Mouse (Mus musculus) monocyte, adult 5-6 weeks (primary cell): Measurements from ENCODE around the gene Golph3l. TPM values are rescaled to one million over a fixed set of nuclear protein-coding genes. Genes with fewer than 3 reads are reported as not detected.
"Not testable (repeated sequence)": the region's sequence is repeated elsewhere in the genome, so short reads cannot be mapped to it uniquely, and the experiment has no call there.

ENCODE experiments used
- ATAC-seq: fragments of 153-309, 156-312 bp; replicated peaks from 2 replicates; pipeline ENCODE4 v1.8.0; 2017; ENCODE audit warnings: mild to moderate bottlenecking; ENCODE audit not compliant: low TSS enrichment, insufficient number of reproducible peaks, severe bottlenecking, poor library complexity, low FRiP score
- total RNA-seq: library from RNA; stranded (forward); fragments of 200-1000, 200-491, 200-594 nt; gene quantifications from 3 replicates; pipeline ENCODE4 v1.2.3, GENCODE M21; 2017

Golph3l gene
- total RNA-seq, 1 experiment from 2014 or later, result 26.6 TPM

GRCm38 (mm10) chr3:95622421-95622820 lies 33.7 kb downstream of the Golph3l start:
- not testable (repeated sequence) for ATAC-seq

GRCm38 (mm10) chr3:95623551-95623950 lies 34.8 kb downstream of the Golph3l start:
- ATAC-seq, result no peak

GRCm38 (mm10) chr3:95623991-95624515 lies 35.3 kb downstream of the Golph3l start:
- not testable (repeated sequence) for ATAC-seq

GRCm38 (mm10) chr3:95624628-95625503 lies 36.1 kb downstream of the Golph3l start, which contains the start of gene Ensa:
Ensa (plus strand) TSS chr3:95624993.
- peak; percentile 97 for ATAC-seq

- ATAC-seq, result no peak
Measured at GRCm38 (mm10) chr3:95627763-95628162, 39.0 kb downstream of the Golph3l start.

- ATAC-seq, result no peak
Measured at GRCm38 (mm10) chr3:95629755-95630154, 41.0 kb downstream of the Golph3l start.

- ATAC-seq, result peak; percentile 44; the same call in 1 of the 2 replicates
Measured at GRCm38 (mm10) chr3:95630856-95631255, 42.1 kb downstream of the Golph3l start.

- no peak for ATAC-seq
Measured at GRCm38 (mm10) chr3:95631304-95631703, 42.6 kb downstream of the Golph3l start.

- peak; percentile 47 for ATAC-seq
Measured at GRCm38 (mm10) chr3:95632648-95633588, 44.2 kb downstream of the Golph3l start.

- no peak for ATAC-seq
Measured at GRCm38 (mm10) chr3:95635636-95636035, 46.9 kb downstream of the Golph3l start.

GRCm38 (mm10) chr3:95636072-95636471 lies 47.3 kb downstream of the Golph3l start:
- ATAC-seq, result no peak

- ATAC-seq, result no peak
Measured at GRCm38 (mm10) chr3:95639694-95640093, 51.0 kb downstream of the Golph3l start.

GRCm38 (mm10) chr3:95643097-95643496 lies 54.4 kb downstream of the Golph3l start:
- no peak for ATAC-seq

- ATAC-seq, result peak; percentile 95
Measured at GRCm38 (mm10) chr3:95645313-95646235, 56.8 kb downstream of the Golph3l start.

- no peak for ATAC-seq
Measured at GRCm38 (mm10) chr3:95648016-95648415, 59.3 kb downstream of the Golph3l start.

GRCm38 (mm10) chr3:95650276-95651032 lies 61.7 kb downstream of the Golph3l start:
- peak; percentile 44 for ATAC-seq

GRCm38 (mm10) chr3:95651033-95651373 lies 62.3 kb downstream of the Golph3l start:
- ATAC-seq, result peak; percentile 13
